Mouse (Mus musculus): ENCODE measurements around the gene Mical3. TPM values are rescaled to one million over a fixed set of nuclear protein-coding genes. Genes with fewer than 3 reads are reported as not detected.

Gene Mical3
- 21.8 and 29.9 TPM in 2 replicates for polyA plus RNA-seq (2012; rRNA removed; ENCODE audit: low replicate concordance)

GRCm38 (mm10) chr6:121130773-121131172 lies at the start of gene Mical3:
Gene Mical3, minus strand, starts transcription at chr6:121130999.

GRCm38 (mm10) chr6:120916074-120916971 lies 214.5 kb downstream of the Mical3 start, which contains the start of gene Bid:
Gene Bid, minus strand, starts transcription at chr6:120916853.

Other genes with a start within 250 kb of the Mical3 start
- 11.4 and 12.0 TPM in 2 replicates for gene Bid, start 214.1 kb downstream of the Mical3 start, polyA plus RNA-seq (2012; rRNA removed; ENCODE audit: low replicate concordance)
- gene Pex26, start 52.7 kb upstream of the Mical3 start, polyA plus RNA-seq (2012; rRNA removed; ENCODE audit: low replicate concordance): 14.8 and 24.2 TPM in 2 replicates
- 4.2 and 17.4 TPM in 2 replicates for gene Tuba8, start 79.7 kb upstream of the Mical3 start, polyA plus RNA-seq (2012; rRNA removed; ENCODE audit: low replicate concordance)
- 12.2 and 17.8 TPM in 2 replicates for gene Usp18, start 114.9 kb upstream of the Mical3 start, polyA plus RNA-seq (2012; rRNA removed; ENCODE audit: low replicate concordance)
- gene Slc6a13, start 169.2 kb upstream of the Mical3 start, polyA plus RNA-seq (2012; rRNA removed; ENCODE audit: low replicate concordance): 3.2 and 5.3 TPM in 2 replicates
- 1.9 and 3.5 TPM in 2 replicates for gene Slc6a12, start 212.1 kb upstream of the Mical3 start, polyA plus RNA-seq (2012; rRNA removed; ENCODE audit: low replicate concordance)

All from mammary gland, adult 2 months (tissue).